In genomic region chr17:86785612-86786011, GRCm38 (mm10) we compare ENCODE assay signal across 13 mouse cellular contexts. TPM values are rescaled to one million over a fixed set of nuclear protein-coding genes. Genes with fewer than 3 reads are reported as not detected.
DNase-seq lines count a peak whose midpoint lies in the region; ATAC-seq and TF ChIP-seq lines count a peak whose summit lies in the region.
"Had no signal": no experiment of that assay in that cellular context is flagged by ENCODE, and none has a peak within 500 bp of the region (broad histone marks: within the 10 kb centered on the region; RNA-seq: fewer than 3 reads in every experiment).

No protein-coding gene starts in this region.

- TF ChIP-seq POLR2A in cortical plate, adult 2 months (IDR thresholded peaks at IDR 0.05; ENCODE audit: extremely low read depth, insufficient read depth, low read length), result 0 out of 2 replicates have a peak, but pooled peaks have one; percentile 24
- TF ChIP-seq POLR2A in limb, embryonic 14.5 days (IDR thresholded peaks at IDR 0.05; ENCODE audit: borderline replicate concordance, extremely low read depth, insufficient read depth, insufficient read length), result no peak

- H3K4me2 ChIP-seq in kidney, embryonic 16.5 days (replicated peaks; ENCODE audit: low read depth, low read length), result 0 out of 2 replicates have a peak overlapping the region, but pooled peaks have one; percentile 14
- H3K4me2 ChIP-seq in limb, embryonic 14.5 days (replicated peaks; ENCODE audit: low read depth, low read length, severe bottlenecking), result no peak overlapping the region; the same call in 1 of the 2 replicates
- H3K4me2 ChIP-seq: liver, embryonic 13.5 days; midbrain, embryonic 15.5 days had no signal

- no peak for ATAC-seq in kidney, embryonic 16.5 days (ENCODE audit: low FRiP score, low TSS enrichment)
- ATAC-seq in limb, embryonic 14.5 days (ENCODE audit: low FRiP score, low read depth), result no peak
- ATAC-seq: midbrain, embryonic 15.5 days had no signal

- TF ChIP-seq CTCF in cortical plate, adult 2 months (IDR thresholded peaks at IDR 0.05; ENCODE audit: extremely low read depth, insufficient read depth, low read length), result no peak

- peak; percentile 45 to 48 for DNase-seq in frontal cortex, postnatal 10 days (ENCODE audit: low spot score in 2 of 2)
- no peak for DNase-seq in frontal cortex, postnatal 36 days (ENCODE audit: low spot score in 2 of 2)
- DNase-seq in kidney, adult 9 months, result no peak
- no peak for DNase-seq in limb, embryonic 14.5 days (ENCODE audit: low spot score)
- DNase-seq in cerebellum, adult 9-10 months, result no peak
- DNase-seq in T-cell, adult 2 months (ENCODE audit: low spot score), result no peak
- DNase-seq: adrenal gland, adult 2 months; cerebellum, adult 2 months; kidney, postnatal 25 days; liver, embryonic 13.5 days had no signal

- no peaks in the 10 kb centered on the region for H3K9me3 ChIP-seq in kidney, embryonic 16.5 days (ENCODE audit: low read length)
- no peaks in the 10 kb centered on the region for H3K9me3 ChIP-seq in limb, embryonic 14.5 days (ENCODE audit: control insufficient read depth, low read length)
- H3K9me3 ChIP-seq: liver, embryonic 13.5 days; midbrain, embryonic 15.5 days had no signal

- no peak overlapping the region for H3K4me3 ChIP-seq in kidney, embryonic 16.5 days (ENCODE audit: low read length)
- no peak overlapping the region for H3K4me3 ChIP-seq in cortical plate, adult 2 months (ENCODE audit: insufficient read depth, low read length)
- no peak overlapping the region for H3K4me3 ChIP-seq in limb, embryonic 14.5 days (replicated peaks; ENCODE audit: low read length)
- H3K4me3 ChIP-seq: liver, embryonic 13.5 days; midbrain, embryonic 15.5 days had no signal

- H3K36me3 ChIP-seq in kidney, embryonic 16.5 days (ENCODE audit: insufficient read depth, low read length), result no peaks in the 10 kb centered on the region
- no peaks in the 10 kb centered on the region for H3K36me3 ChIP-seq in limb, embryonic 14.5 days (ENCODE audit: control insufficient read depth, insufficient read depth, low read length)
- H3K36me3 ChIP-seq: liver, embryonic 13.5 days; midbrain, embryonic 15.5 days had no signal

- WGBS in kidney, embryonic 16.5 days, result 40% methylated on average over 7 of the region's 7 CpGs
- 28% methylated on average over 7 of the region's 7 CpGs for WGBS in limb, embryonic 14.5 days

- H3K9ac ChIP-seq in kidney, embryonic 16.5 days (replicated peaks; ENCODE audit: low read length), result no peak overlapping the region
- no peak overlapping the region for H3K9ac ChIP-seq in limb, embryonic 14.5 days (ENCODE audit: low read depth, low read length, severe bottlenecking)
- H3K9ac ChIP-seq: liver, embryonic 13.5 days; midbrain, embryonic 15.5 days had no signal

- H3K4me1 ChIP-seq in kidney, embryonic 16.5 days (ENCODE audit: insufficient read depth, low read length), result peaks cover 31% of the 10 kb centered on the region
- peaks cover 10% of the 10 kb centered on the region for H3K4me1 ChIP-seq in cortical plate, adult 2 months (ENCODE audit: control insufficient read depth, insufficient read depth, low read length)
- H3K4me1 ChIP-seq in limb, embryonic 14.5 days (ENCODE audit: control insufficient read depth, insufficient read depth, low read length), result peaks cover 20% of the 10 kb centered on the region

- no peaks in the 10 kb centered on the region for H3K27me3 ChIP-seq in kidney, embryonic 16.5 days (ENCODE audit: insufficient read depth, low read length)
- no peaks in the 10 kb centered on the region for H3K27me3 ChIP-seq in limb, embryonic 14.5 days (ENCODE audit: control insufficient read depth, insufficient read depth, low read length)
- H3K27me3 ChIP-seq: liver, embryonic 13.5 days; midbrain, embryonic 15.5 days had no signal

- H3K27ac ChIP-seq in kidney, embryonic 16.5 days (ENCODE audit: low read length), result peak overlapping the region; percentile 34
- peak overlapping the region; percentile 52; the same call in 1 of the 2 replicates for H3K27ac ChIP-seq in cortical plate, adult 2 months (ENCODE audit: insufficient read depth, low read length)
- H3K27ac ChIP-seq in limb, embryonic 14.5 days (replicated peaks; ENCODE audit: low read depth, low read length), result peak overlapping the region; percentile 39
- H3K27ac ChIP-seq: liver, embryonic 13.5 days; midbrain, embryonic 15.5 days had no signal

RNA-seq across cellular contexts. Expression of gene Epas1, which starts 32.1 kb away (rescaled TPM):
- polyA plus RNA-seq in kidney, embryonic 16.5 days (2015; fragmentation: Nextera tagmentation; extraction: Ambion mirVana), result 10.0 and 12.3 TPM in 2 replicates
- 70.1 and 76.0 TPM in 2 replicates for polyA plus RNA-seq in cortical plate, adult 2 months (2012; rRNA removed)
- 11.4 and 13.2 TPM in 2 replicates for polyA plus RNA-seq in limb, embryonic 14.5 days (2012; rRNA removed)
- 8.3 and 8.7 TPM in 2 replicates for polyA plus RNA-seq in limb, embryonic 14.5 days (2014; fragmentation: Nextera tagmentation; extraction: Ambion mirVana)

Comparison
In these comparisons a context has a peak if more than half of its experiments do, and no peak if none do; other contexts are left out.
1. DNase-seq: peak in frontal cortex, postnatal 10 days (2 of 2); none in frontal cortex, postnatal 36 days (0 of 2), kidney, adult 9 months (single experiment), limb, embryonic 14.5 days (single experiment), cerebellum, adult 9-10 months (single experiment) and T-cell, adult 2 months (single experiment).
2. Peak in every context shown above with its lines, with median percentiles within 50 percentile points of each other: H3K27ac ChIP-seq.